Mouse (Mus musculus): ENCODE measurements around the gene Trim15.
"Not testable (repeated sequence)": the region's sequence is repeated elsewhere in the genome, so short reads cannot be mapped to it uniquely, and the experiment has no call there.

The Trim15 gene

GRCm38 (mm10) chr17:36866719-36867527 is at the start of gene Trim15:
Gene Trim15 (minus strand): TSS chr17:36867210.
- DNase-seq (ENCODE audit: low spot score) = no peak

GRCm38 (mm10) chr17:36915076-36915475 is 48.1 kb upstream of the Trim15 start:
- peak; percentile 38 for DNase-seq (ENCODE audit: low spot score)

- DNase-seq (ENCODE audit: low spot score) = peak; percentile 77
Measured at GRCm38 (mm10) chr17:36914108-36914507, 47.1 kb upstream of the Trim15 start.

GRCm38 (mm10) chr17:36912031-36912430 is 45.0 kb upstream of the Trim15 start:
- no peak for DNase-seq (ENCODE audit: low spot score)

- no peak for DNase-seq (ENCODE audit: low spot score)
Measured at GRCm38 (mm10) chr17:36909802-36910201, 42.8 kb upstream of the Trim15 start.

GRCm38 (mm10) chr17:36908235-36908634 is 41.2 kb upstream of the Trim15 start:
- no peak for DNase-seq (ENCODE audit: low spot score)

- peak; percentile 9 for DNase-seq (ENCODE audit: low spot score)
Measured at GRCm38 (mm10) chr17:36903651-36904050, 36.6 kb upstream of the Trim15 start.

- DNase-seq (ENCODE audit: low spot score) = no peak
Measured at GRCm38 (mm10) chr17:36900691-36901090, 33.7 kb upstream of the Trim15 start.

GRCm38 (mm10) chr17:36900001-36900400 is 33.0 kb upstream of the Trim15 start:
- no peak for DNase-seq (ENCODE audit: low spot score)

- no peak for DNase-seq (ENCODE audit: low spot score)
Measured at GRCm38 (mm10) chr17:36899376-36899775, 32.4 kb upstream of the Trim15 start.

GRCm38 (mm10) chr17:36897552-36898205 is 30.7 kb upstream of the Trim15 start, which contains the start of gene Trim31:
Gene Trim31 (plus strand): TSS chr17:36898118.
- no peak for DNase-seq (ENCODE audit: low spot score)

GRCm38 (mm10) chr17:36897065-36897464 is 30.1 kb upstream of the Trim15 start:
- no peak for DNase-seq (ENCODE audit: low spot score)

- peak; percentile 32 for DNase-seq (ENCODE audit: low spot score)
Measured at GRCm38 (mm10) chr17:36896583-36896982, 29.6 kb upstream of the Trim15 start.

- no peak for DNase-seq (ENCODE audit: low spot score)
Measured at GRCm38 (mm10) chr17:36893387-36893786, 26.4 kb upstream of the Trim15 start.

- DNase-seq (ENCODE audit: low spot score) = peak; percentile 18
Measured at GRCm38 (mm10) chr17:36892362-36892761, 25.4 kb upstream of the Trim15 start.

GRCm38 (mm10) chr17:36891496-36891895 is 24.5 kb upstream of the Trim15 start:
- DNase-seq (ENCODE audit: low spot score) = not testable (repeated sequence)

- DNase-seq (ENCODE audit: low spot score) = no peak
Measured at GRCm38 (mm10) chr17:36890073-36890903, 23.3 kb upstream of the Trim15 start, which contains the start of gene Trim40. Gene Trim40 (minus strand): TSS chr17:36890123.

GRCm38 (mm10) chr17:36885132-36885790 is 18.3 kb upstream of the Trim15 start:
- DNase-seq (ENCODE audit: low spot score) = no peak

- DNase-seq (ENCODE audit: low spot score) = no peak
Measured at GRCm38 (mm10) chr17:36883350-36883749, 16.3 kb upstream of the Trim15 start.

- no peak for DNase-seq (ENCODE audit: low spot score)
Measured at GRCm38 (mm10) chr17:36874636-36875035, 7.6 kb upstream of the Trim15 start.

- DNase-seq (ENCODE audit: low spot score) = no peak
Measured at GRCm38 (mm10) chr17:36869955-36870810, 3.2 kb upstream of the Trim15 start.
